Mouse (Mus musculus): ENCODE measurements around the gene Plaa. TPM values are rescaled to one million over a fixed set of nuclear protein-coding genes. Genes with fewer than 3 reads are reported as not detected.

Plaa gene
- polyA plus RNA-seq, 1 experiment, result 48.4 TPM

- Histone ChIP-seq H3K27ac (replicated peaks; ENCODE audit: low read depth, low read length) (no peak overlapping the region), H3K4me1 (ENCODE audit: control insufficient read depth, insufficient read depth, insufficient read length, low read length) (no peaks in the 10 kb centered on the region), H3K4me3 (ENCODE audit: insufficient read depth, low read depth, low read length) (no peak overlapping the region)
Observed at GRCm38 (mm10) chr4:94572677-94573076, 30.4 kb downstream of the Plaa start.

DNA sequence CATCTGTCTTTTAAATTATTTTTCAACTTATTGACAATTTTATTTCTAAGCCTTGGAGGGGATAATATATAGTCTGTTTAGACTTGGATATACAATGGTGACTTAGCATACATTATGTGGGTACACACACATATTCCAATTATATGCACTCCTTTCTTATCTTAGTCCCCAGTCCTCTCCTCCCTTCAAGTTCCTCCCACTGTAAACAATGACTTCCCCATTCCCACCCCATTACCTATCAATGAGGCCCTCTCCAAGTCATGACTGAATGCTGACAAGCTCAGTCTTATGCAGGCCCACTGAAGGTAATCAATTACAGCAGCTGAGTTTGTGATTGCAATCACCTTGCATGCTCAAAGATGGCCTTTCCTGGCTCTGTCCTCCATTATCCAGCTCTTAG, 38.7 kb downstream of the Plaa start:
- no peaks in the 10 kb centered on the region for H3K4me1 ChIP-seq (ENCODE audit: control insufficient read depth, insufficient read depth, insufficient read length, low read length)
- no peak overlapping the region for H3K4me3 ChIP-seq (ENCODE audit: insufficient read depth, low read depth, low read length)
- no peak overlapping the region for H3K27ac ChIP-seq (replicated peaks; ENCODE audit: low read depth, low read length)

DNA sequence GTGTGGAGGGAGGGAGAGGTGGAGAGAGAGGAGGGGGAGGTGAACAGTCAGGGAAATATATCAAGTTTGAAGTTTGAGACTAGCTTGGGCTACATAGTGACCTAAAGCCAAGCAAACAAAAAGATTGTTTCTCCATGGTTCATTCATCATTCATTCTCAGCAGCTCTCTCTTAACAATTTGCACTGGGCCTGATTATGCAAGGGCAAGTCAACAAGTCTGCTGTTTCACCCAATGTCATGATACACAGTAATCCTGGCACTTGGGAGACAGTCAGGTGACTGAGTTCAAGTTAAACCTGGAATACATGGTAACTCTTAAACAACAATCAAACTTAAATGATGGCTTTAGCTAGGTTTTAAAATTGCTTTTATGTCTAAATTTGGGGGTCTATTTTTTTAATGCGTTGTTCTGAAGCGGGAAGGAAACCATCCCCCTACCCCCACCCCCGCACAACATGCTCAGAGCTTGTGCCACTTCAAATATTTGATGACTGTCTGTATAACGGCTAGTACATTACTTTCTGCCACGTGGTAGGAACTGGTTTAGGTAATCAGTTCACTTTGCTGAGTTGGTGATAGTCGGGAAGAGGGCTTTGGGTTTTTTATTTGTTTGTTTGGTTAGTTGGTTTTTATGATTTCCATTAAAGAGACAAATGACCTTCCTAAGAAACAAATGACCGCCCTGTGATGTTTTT, 40.9 kb downstream of the Plaa start:
- no peaks in the 10 kb centered on the region for H3K4me1 ChIP-seq (ENCODE audit: control insufficient read depth, insufficient read depth, insufficient read length, low read length)
- no peak overlapping the region for H3K4me3 ChIP-seq (ENCODE audit: insufficient read depth, low read depth, low read length)
- no peak overlapping the region for H3K27ac ChIP-seq (replicated peaks; ENCODE audit: low read depth, low read length)

DNA sequence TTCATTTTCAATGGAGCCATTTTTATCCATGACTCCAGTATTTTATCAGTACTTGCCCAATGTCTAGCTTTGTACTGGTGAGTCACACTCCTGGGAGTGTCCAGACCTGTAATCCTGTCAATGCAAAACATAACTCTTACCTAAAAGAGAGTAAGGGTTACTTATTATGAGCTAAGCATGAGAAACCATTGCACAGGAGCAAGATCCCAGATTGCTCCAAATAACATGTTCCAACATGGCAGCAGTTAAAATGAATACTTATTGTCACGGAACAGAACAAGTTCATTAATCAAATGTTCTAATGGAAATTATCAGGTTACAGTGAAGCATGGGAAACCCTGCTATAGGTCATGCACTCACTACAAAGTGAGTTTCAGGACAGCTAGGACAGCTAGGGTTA, 42.7 kb downstream of the Plaa start:
- no peak overlapping the region for H3K4me3 ChIP-seq (ENCODE audit: insufficient read depth, low read depth, low read length)
- no peaks in the 10 kb centered on the region for H3K4me1 ChIP-seq (ENCODE audit: control insufficient read depth, insufficient read depth, insufficient read length, low read length)
- no peak overlapping the region for H3K27ac ChIP-seq (replicated peaks; ENCODE audit: low read depth, low read length)

- Histone ChIP-seq H3K4me3 (ENCODE audit: insufficient read depth, low read depth, low read length) (no peak overlapping the region), H3K27ac (replicated peaks; ENCODE audit: low read depth, low read length) (no peak overlapping the region), H3K4me1 (ENCODE audit: control insufficient read depth, insufficient read depth, insufficient read length, low read length) (no peaks in the 10 kb centered on the region)
Observed at GRCm38 (mm10) chr4:94559266-94559665, 43.8 kb downstream of the Plaa start.

GRCm38 (mm10) chr4:94557145-94557544, 45.9 kb downstream of the Plaa start:
- Histone ChIP-seq H3K27ac (replicated peaks; ENCODE audit: low read depth, low read length) (no peak overlapping the region), H3K4me3 (ENCODE audit: insufficient read depth, low read depth, low read length) (no peak overlapping the region)

GRCm38 (mm10) chr4:94556265-94557054, 46.6 kb downstream of the Plaa start, which contains the start of the genes Gm10306 and Caap1:
Gm10306 (plus strand) TSS chr4:94556546.
Caap1 (minus strand) TSS chr4:94556796.
- Histone ChIP-seq H3K4me1 (ENCODE audit: control insufficient read depth, insufficient read depth, insufficient read length, low read length) (no peaks in the 10 kb centered on the region), H3K27ac (replicated peaks; ENCODE audit: low read depth, low read length) (peak within 1 kb of the TSS; percentile 66; the same call in 1 of the 2 replicates), H3K4me3 (ENCODE audit: insufficient read depth, low read depth, low read length) (peak within 1 kb of the TSS; percentile 96)

More at GRCm38 (mm10) chr4:94557145-94557544, 45.9 kb downstream of the Plaa start:
- no peaks in the 10 kb centered on the region for H3K4me1 ChIP-seq (ENCODE audit: control insufficient read depth, insufficient read depth, insufficient read length, low read length)

DNA sequence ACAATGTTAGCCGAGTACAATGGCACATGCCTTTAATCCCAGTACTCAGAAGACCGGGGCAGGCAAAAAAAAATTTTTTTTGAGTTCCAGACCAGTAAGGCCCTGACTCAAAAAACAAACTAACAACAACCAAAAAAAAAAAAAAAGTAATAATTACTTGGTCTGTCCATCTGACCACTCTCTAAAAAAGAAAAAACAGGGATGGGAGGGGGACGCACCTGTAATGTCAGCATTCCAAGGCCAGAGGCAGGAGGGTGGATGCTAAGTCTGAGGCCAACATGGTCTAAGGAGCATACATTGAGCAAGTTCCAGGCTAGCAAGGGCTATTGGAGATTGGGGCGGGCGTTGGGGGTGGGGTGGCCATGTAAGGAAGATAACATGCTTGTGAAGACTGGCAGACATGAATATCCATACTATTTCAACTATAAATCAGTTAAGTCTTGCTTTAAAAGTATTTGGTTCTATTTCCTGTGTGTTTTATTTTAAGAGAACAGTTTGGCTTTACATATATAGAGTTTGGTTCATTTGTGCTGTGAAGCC, 48.0 kb downstream of the Plaa start:
- no peak overlapping the region for H3K27ac ChIP-seq (replicated peaks; ENCODE audit: low read depth, low read length)
- H3K4me1 ChIP-seq (ENCODE audit: control insufficient read depth, insufficient read depth, insufficient read length, low read length), result no peaks in the 10 kb centered on the region
- no peak overlapping the region for H3K4me3 ChIP-seq (ENCODE audit: insufficient read depth, low read depth, low read length)

- Histone ChIP-seq H3K4me3 (ENCODE audit: insufficient read depth, low read depth, low read length) (no peak overlapping the region), H3K4me1 (ENCODE audit: control insufficient read depth, insufficient read depth, insufficient read length, low read length) (no peaks in the 10 kb centered on the region), H3K27ac (replicated peaks; ENCODE audit: low read depth, low read length) (no peak overlapping the region)
Observed at GRCm38 (mm10) chr4:94544321-94544720, 58.7 kb downstream of the Plaa start.

DNA sequence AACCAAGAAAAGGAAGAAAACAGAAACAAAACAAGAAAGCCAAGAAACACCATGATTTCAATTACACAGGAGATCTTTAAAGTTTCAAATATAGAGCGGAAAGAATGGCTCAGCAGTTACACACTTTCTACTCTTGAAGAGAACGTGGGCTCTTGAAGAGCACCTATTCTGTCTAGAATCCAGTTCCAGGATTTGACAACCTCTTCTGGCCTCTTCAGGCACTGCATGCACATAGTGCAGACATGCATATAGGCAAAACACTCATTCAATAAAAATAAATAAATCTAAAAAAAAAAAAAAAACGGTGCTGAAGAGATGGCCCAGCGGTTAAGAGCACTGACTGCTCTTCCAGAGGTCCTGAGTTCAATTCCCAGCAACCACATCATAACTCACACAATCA, 60.0 kb downstream of the Plaa start:
- Histone ChIP-seq H3K4me3 (ENCODE audit: insufficient read depth, low read depth, low read length) (no peak overlapping the region), H3K27ac (replicated peaks; ENCODE audit: low read depth, low read length) (no peak overlapping the region), H3K4me1 (ENCODE audit: control insufficient read depth, insufficient read depth, insufficient read length, low read length) (no peaks in the 10 kb centered on the region)

- Histone ChIP-seq H3K4me1 (ENCODE audit: control insufficient read depth, insufficient read depth, insufficient read length, low read length) (no peaks in the 10 kb centered on the region), H3K4me3 (ENCODE audit: insufficient read depth, low read depth, low read length) (no peak overlapping the region), H3K27ac (replicated peaks; ENCODE audit: low read depth, low read length) (no peak overlapping the region)
Observed at GRCm38 (mm10) chr4:94533205-94533604, 69.8 kb downstream of the Plaa start.

GRCm38 (mm10) chr4:94529448-94529847, 73.6 kb downstream of the Plaa start:
- Histone ChIP-seq H3K4me3 (ENCODE audit: insufficient read depth, low read depth, low read length) (no peak overlapping the region), H3K27ac (replicated peaks; ENCODE audit: low read depth, low read length) (no peak overlapping the region), H3K4me1 (ENCODE audit: control insufficient read depth, insufficient read depth, insufficient read length, low read length) (no peaks in the 10 kb centered on the region)

- H3K4me1 ChIP-seq (ENCODE audit: control insufficient read depth, insufficient read depth, insufficient read length, low read length), result no peaks in the 10 kb centered on the region
- H3K4me3 ChIP-seq (ENCODE audit: insufficient read depth, low read depth, low read length), result no peak overlapping the region
- no peak overlapping the region for H3K27ac ChIP-seq (replicated peaks; ENCODE audit: low read depth, low read length)
Observed at GRCm38 (mm10) chr4:94523321-94523720, 79.7 kb downstream of the Plaa start.

DNA sequence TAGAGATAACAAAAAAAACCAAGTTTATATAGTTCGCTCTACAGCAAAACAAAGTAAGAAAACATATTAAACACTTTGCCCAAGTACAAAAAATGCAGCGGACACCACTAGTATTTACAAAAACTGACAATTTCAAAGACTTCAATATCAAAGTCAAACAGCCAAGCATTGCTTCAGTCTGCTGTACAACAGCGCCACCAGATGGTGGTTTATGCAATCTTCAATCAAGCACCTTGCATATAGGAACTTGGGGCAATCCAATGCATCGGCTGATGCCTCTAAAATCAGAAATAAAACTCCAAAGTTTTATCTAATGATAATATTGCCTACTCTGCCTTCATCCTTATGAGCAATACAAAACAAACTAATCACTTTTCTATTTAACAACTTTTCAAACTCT, 85.4 kb downstream of the Plaa start:
- Histone ChIP-seq H3K4me3 (ENCODE audit: insufficient read depth, low read depth, low read length) (no peak overlapping the region), H3K27ac (replicated peaks; ENCODE audit: low read depth, low read length) (no peak overlapping the region), H3K4me1 (ENCODE audit: control insufficient read depth, insufficient read depth, insufficient read length, low read length) (no peaks in the 10 kb centered on the region)

Measured in brown adipose tissue, adult 24 weeks (tissue).